Mouse (Mus musculus) cerebellum, adult 11-12 months (tissue): Measurements from ENCODE around the gene Rab31.

Experiments
- DNase-seq: peaks from one replicate; pipeline ENCODE4 v3.0.0; 2022

The Rab31 gene

GRCm38 (mm10) chr17:65771951-65772934 is at the start of gene Rab31:
TSS of gene Rab31 (minus strand) at chr17:65772752.
- DNase-seq, result peak; percentile 78

GRCm38 (mm10) chr17:65820197-65820596 is 47.6 kb upstream of the Rab31 start:
- DNase-seq, result no peak

- no peak for DNase-seq
Measured at GRCm38 (mm10) chr17:65813763-65814162, 41.2 kb upstream of the Rab31 start.

DNA sequence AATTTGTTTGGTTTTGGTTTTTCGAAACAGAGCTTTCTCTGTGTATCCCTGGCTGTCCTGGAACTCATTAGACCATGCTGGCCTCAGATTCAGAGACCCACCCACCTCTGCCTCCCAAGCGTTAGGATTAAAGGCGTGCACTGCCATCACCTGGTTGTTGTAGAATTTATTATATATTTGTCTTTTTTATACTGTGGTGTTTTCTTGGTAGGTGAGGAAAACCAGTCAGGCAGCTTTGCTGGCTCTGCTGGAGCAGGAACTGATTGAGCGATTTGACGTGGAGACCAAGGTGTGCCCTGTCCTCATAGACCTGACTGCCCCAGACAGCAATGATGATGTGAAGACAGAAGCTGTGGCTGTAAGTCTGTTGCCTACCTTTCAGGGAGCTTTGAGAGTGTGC is 38.5 kb upstream of the Rab31 start:
- no peak for DNase-seq

DNA sequence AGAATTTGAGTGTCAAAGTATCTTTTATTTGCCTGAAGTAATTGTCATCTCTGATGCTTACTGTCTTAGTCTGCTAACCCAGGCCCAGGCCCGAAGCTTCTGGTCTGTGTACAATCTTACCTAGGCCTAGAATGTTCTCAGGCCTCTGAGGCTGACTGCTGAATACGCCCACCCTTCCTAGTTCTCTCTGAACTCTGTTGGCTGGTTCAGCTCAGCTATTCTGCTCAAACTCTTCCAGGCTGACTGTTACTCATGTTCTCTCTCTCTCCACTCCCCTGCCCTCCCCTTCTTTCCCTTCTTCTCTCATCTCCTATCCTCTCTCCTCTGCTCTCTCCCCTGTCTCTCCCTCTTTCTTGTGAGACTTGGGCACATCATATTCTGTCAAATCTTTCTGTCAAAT is 33.9 kb upstream of the Rab31 start:
- no peak for DNase-seq

DNA sequence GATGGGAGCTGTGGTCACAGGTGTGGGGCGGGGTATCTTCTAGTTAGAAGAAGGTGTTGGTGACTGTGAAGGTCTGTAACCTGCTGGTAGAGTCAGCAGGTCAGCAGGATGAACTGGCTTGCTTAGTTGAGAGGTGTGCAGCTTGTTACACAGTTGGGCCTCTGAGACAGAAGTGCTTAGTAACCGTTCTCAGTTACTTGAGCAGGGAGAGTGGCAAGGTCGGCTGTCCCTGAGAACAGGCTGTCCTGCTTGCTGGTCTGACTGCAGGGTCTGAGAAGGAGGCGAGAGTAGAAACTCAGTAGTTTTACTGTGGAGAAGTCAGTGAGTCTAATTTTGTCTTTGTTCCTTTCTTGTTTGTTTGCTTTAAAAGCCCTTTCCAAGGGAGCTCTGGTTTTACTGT is 33.4 kb upstream of the Rab31 start:
- DNase-seq, result no peak

DNA sequence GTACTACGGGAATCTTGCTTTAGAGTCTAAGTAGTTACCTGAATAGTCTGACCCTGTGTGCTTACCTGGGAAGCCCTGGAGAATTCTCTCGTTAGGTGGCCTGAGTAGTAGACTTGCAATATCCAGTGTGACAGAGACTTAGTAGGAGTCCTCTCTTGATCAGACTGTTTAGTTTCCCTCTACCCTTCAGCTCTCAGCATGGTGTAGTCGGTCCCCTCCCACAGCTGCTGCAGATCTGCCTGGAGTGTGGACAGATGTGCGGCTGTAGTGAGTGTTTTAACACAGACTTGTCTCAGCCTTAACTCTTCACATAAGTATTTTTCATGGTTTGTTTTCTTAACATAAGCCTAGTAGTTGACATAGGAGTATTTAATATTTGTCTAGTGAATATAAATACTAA is 29.5 kb upstream of the Rab31 start:
- DNase-seq, result no peak

GRCm38 (mm10) chr17:65800451-65800850 is 27.9 kb upstream of the Rab31 start:
- DNase-seq, result no peak

DNA sequence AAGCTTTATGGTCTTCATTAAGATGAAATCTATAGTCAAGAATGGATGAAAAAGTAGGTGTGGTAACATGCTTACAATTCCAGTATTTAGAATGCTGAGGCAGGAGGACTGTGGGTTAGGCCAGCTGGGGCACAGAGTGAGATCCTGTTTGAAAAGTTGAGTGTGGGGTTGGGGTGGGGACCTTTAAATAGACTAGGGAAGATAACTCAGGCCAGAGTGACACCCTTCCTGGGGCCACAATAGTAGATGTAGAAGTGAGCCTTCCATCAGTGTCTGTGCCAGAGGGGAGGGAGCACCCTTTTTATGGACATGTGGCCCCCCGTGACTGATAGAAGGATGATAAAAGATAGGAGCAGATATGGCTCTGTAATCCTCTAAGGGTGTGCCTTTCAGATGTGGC is 26.8 kb upstream of the Rab31 start:
- no peak for DNase-seq

GRCm38 (mm10) chr17:65798446-65798845 is 25.9 kb upstream of the Rab31 start:
- DNase-seq, result no peak

- no peak for DNase-seq
Measured at GRCm38 (mm10) chr17:65796056-65796455, 23.5 kb upstream of the Rab31 start.

- no peak for DNase-seq
Measured at GRCm38 (mm10) chr17:65794096-65794850, 21.7 kb upstream of the Rab31 start.

DNA sequence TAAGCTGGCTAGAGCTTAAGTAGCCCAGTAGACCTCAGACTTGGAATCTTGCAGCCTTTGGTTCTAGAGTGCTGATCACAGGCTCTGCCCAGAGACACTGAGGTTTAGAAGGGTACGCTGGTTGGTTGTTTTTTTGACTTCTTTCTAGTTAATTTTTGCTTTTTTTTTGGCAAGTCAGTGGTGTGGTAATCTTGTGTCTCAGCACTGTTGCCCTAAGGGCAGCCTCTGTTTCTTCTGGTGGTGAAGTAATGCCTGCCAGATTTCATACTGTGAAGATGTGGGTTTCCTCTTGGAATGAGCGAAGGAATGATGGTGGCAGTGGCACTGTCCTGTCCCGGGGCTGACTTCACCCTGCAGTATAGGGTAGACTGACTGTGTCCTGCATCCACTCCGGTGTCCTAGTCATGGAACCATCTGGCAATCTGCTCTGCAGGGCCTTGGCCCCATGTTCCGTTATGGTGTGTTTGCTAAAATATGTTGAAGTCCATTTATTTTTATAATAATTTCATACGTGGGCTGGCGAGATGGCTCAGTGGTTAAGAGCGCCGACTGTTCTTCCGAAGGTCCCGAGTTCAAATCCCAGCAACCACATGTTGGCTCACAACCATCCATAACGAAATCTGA is 20.9 kb upstream of the Rab31 start:
- DNase-seq, result no peak

- no peak for DNase-seq
Measured at GRCm38 (mm10) chr17:65791161-65791560, 18.6 kb upstream of the Rab31 start.

DNA sequence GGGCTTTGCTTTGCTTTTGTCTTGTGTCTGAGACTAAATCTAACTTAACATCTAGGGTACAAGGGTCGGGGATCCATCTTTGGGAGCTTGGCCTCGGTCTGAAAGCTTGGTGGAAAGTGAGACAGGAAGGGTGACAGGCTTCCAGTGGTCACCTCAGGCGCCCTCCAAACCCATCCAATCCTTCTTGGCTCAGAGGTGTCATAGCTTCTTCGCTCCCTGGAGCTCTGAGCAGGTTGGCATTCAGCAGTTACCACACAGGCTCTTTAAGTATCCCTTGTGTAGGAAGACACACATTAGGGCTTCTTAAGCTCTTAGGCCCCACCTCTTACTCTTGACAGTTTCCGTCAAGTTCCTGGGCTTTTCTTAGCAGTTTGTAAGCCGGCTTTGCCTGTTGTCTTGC is 17.0 kb upstream of the Rab31 start:
- no peak for DNase-seq

- no peak for DNase-seq
Measured at GRCm38 (mm10) chr17:65788542-65789291, 16.2 kb upstream of the Rab31 start.

DNA sequence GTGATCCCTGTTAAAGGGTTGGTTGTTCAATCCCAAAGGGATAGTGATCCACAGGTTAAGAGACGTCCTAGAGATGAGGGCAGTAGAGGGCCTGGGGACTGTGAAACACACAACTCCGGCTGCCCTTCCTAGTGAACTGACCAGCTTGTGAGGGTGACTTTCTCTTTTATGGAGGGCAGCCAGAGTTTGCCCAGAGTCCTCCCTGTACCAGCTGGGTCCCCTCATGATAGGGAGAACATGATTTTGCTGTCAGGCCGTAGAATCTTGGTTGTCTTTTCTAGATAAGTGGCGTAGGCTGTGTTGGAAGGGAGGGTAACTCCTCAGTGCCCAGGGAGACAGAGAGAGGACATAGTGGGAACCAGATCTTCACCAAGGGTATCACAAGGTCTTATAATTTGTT is 14.7 kb upstream of the Rab31 start:
- DNase-seq, result no peak

DNA sequence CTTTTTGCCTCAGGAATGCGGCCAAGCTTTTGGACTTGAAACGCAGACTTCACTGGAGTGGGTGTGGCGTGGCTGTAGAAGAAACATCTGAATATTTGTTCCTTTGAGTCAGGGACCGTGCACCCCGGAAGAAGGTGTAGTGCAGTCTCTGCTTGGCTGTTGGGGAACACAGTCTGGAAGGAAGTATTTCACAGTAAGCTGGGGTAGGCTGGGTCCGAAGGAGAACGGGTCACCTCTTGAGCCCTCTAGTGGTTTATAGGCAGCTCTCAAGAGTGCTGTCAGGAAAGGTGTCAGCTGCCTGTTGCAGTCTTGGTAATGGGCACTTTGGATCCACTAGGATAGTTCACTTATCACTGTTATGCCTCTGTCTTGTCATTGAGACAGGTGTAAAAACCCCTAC is 13.7 kb upstream of the Rab31 start:
- no peak for DNase-seq

GRCm38 (mm10) chr17:65785707-65786106 is 13.2 kb upstream of the Rab31 start:
- no peak for DNase-seq

- no peak for DNase-seq
Measured at GRCm38 (mm10) chr17:65784610-65785140, 12.1 kb upstream of the Rab31 start.

GRCm38 (mm10) chr17:65783182-65784161 is 10.9 kb upstream of the Rab31 start:
- DNase-seq, result peak; percentile 82
